Mouse (Mus musculus): ENCODE results near the gene Scyl2.

DNA sequence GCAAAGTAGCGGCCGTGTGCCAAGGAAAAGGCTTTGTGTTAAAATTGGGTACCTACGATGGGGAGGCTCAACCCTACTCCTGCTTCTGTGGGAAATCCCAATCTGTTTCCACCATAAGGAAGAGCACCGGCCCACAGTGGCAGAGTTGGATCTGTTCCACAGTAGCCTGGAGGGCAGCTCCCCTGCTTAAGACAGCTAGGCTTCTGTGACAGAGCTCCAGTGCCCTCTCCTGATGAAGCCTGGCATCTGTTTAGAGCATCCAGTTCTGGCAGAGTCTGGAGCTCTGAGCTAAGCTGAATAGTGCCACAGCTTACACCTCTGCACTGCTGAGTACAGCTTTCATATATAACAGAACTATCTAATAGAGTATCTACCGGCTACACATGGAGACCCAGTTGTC, 51.1 kb downstream of the Scyl2 start:
- TF ChIP-seq GATA1 (IDR thresholded peaks at IDR 0.05; ENCODE audit: borderline replicate concordance, low read length) (no peak), CTCF (IDR thresholded peaks at IDR 0.05; ENCODE audit: low read depth, low read length) (no peak), TAL1 (conservative IDR thresholded peaks at IDR 0.05; ENCODE audit: low read depth, low read length) (no peak), POLR2AphosphoS5 (IDR thresholded peaks at IDR 0.05; ENCODE audit: insufficient replicate concordance, low read depth, low read length) (no peak), GATA2 (IDR thresholded peaks at IDR 0.05; ENCODE audit: borderline replicate concordance, low read depth, low read length) (no peak)
